Mouse (Mus musculus): ENCODE results near the gene Dync1h1. TPM values are rescaled to one million over a fixed set of nuclear protein-coding genes. Genes with fewer than 3 reads are reported as not detected.
A peak's percentile ranks its signal among the peaks of the same experiment; 100 is the strongest.
"Not testable (repeated sequence)": the region's sequence is repeated elsewhere in the genome, so short reads cannot be mapped to it uniquely, and the experiment has no call there.

Gene Dync1h1
- polyA plus RNA-seq, 2 experiments from 2014 or later, result 39.7 to 41.0 TPM

DNA sequence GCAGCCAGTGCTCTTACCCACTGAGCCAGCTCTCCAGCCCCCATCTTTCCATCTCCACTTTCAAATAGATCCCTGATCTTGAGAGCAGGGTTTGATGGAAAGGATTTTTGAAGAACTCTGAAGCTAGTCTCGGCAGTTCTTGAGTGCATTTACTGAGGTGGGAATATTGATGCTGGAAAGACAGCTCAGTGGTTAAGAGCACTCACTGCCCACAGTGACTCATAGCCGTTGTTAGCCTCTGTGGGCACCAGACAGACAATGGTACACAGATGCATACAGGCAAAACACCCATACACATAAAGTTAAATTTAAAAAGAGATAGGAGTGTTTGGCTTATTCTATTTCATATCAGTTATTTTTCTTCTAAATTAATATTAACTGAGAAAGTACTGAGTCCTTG, 5.4 kb downstream of the Dync1h1 start:
- no peak for ATAC-seq

DNA sequence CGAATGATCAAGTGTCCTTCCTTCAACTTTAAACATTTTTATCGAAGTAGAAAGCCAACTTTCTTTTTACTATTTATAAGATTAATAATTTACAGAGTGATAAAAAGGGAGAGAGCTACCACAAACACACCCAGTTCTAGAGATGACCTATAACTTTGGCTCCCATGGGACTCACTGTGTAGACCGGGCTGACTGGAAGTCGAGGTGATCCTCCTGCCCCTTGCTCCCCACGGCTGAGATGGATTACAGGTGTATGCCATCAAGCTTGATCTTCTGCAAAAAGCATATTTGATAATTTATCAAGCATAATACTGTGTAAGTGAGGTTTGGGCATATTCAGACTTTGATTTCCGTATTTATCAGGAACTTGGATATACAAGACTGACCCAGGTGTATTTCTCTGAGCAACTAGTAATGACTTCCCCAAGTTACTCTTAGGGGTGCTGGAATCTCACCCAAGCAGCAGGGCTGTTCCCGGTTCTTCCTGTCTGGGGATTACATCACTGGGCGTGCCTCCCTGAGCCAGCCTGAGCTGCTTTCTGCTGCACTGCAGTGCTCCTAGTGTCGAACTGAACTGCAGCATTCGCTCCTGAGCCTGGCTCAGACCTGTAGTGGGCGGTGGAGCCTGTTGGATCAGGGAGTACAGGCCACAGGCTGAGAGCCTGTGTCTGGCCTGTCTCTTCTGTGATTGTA, 7.4 kb downstream of the Dync1h1 start:
- no peak for ATAC-seq

DNA sequence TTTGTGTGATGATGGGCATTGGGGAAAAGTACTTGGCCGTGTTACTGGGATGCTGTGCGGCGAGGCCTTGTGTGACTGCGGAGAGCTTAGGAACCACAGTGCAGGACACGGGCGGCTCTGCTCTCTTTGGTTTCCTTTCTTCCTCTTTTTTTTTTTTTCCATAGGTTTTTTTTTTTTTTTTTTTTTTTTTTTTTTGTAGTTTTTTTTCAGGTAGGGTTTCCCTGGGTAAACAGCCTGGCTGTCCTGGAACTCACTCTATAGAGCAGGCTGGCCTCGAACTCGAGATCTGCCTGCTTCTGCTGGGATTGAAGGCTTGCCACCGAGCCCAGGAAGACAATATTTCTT, 7.9 kb downstream of the Dync1h1 start:
- no peak for ATAC-seq

DNA sequence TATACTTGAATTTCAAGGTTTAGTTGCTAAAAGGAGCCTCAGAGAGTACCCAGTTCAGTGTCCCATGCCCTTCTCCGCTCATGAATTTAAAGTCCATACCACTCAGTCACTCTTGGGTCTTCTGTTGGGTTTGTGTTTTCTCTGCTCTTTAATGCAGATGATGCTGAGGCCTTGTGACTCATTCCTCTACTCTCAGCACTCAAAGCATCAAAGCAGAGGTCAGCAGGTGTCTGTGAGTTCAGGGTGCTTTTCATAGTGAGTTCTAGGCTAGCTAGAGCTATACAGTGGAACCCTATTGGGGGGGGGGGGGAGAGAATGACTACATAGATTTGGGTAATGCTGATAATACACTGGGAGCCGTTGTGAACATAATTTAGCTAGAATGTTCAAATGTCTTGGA, 9.5 kb downstream of the Dync1h1 start:
- no peak for ATAC-seq

DNA sequence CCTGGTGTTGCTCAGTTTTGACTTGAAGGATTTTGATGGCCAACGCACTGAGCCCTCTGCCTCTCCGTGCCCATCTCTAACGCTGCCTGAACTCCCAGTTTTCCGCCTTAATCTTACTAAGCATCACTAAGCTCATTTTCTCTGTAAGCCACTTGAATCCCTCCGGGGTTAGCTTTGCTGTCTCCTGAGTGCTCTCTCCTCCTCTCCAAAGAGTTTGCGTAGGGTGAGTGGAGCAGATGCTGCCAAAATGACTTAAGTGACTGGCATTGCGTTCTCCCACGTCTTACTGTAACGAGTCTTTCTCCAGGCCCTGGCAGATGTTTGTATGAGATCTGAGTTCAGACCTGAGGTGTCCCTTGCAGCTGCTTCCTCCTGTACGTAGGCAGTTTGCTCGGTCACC, 28.8 kb downstream of the Dync1h1 start:
- no peak for ATAC-seq

DNA sequence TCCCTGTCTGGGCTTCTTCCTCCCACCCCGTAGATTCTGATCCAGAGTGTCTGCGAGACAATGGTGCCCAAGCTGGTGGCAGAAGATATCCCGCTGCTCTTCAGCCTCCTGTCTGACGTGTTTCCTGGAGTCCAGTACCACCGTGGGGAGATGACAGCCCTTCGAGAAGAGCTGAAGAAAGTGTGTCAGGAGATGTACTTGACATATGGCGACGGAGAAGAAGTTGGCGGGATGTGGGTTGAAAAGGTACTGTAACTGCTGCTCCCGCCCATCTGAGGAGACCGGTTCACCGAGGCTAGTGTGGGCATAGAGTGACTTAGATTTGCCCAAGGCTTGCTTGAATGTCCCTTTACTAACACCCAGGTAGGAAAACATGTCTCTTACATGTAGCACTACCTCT, 35.0 kb downstream of the Dync1h1 start:
- ATAC-seq, result no peak

DNA sequence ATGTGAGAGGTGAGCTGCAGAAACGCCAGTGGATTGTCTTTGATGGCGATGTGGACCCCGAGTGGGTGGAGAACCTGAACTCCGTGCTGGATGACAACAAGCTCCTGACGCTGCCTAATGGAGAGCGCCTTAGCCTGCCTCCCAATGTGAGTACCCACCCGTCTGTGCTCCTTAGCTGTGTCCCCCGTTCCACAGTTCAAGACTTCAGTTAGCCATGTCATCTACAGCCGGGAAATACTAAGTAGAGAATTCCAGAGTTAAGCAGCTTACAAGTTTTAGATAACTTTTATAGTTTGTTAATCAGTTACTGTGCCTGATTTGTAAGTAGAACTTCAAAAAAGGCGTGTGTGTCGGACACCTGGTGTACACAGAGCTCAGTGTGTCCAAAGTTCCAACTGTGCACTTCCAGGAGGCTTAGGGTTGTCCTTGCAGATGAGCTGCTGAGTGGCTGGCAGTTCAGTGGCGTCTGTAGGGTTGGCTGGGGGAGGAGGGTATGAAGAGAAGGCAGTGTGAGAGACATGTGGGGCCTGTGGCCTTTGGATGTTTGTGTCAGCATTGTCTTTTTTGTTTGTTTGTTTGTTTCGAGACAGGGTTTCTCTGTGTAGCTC, 36.4 kb downstream of the Dync1h1 start:
- no peak for ATAC-seq

DNA sequence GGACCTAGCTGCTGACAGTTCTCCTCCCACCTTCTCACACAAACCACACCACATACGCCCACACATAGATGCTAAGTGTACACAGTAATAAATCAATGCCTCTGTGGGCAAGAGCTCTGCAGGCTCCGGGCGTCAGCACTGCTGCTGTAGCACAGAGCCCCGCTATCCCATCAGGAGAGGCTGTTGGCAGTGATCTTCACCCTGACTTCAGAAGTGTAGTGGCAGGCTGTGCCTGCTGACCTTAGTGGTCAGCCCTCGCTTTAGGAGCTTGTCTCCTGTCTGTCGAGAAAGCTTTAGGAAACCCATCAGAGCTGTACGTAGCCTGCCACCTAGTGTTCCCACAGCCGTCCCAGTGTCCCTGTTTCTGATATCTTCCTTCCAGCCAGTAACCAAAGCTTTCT, 49.0 kb downstream of the Dync1h1 start:
- ATAC-seq, result no peak

DNA sequence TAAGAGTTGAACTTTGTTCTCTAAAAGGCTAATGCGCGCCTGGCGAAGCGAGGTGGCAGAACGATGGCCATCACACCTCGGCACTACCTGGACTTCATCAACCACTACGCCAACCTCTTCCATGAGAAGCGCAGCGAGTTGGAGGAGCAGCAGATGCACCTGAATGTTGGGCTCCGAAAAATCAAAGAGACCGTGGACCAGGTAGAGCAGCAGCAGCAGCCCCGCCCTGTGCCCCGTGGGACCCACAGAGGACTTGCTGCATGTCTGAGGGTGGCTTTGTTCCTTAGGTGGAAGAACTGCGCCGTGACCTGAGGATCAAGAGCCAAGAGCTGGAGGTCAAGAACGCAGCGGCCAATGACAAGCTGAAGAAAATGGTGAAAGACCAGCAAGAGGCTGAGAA, 50.2 kb downstream of the Dync1h1 start:
- ATAC-seq, result no peak

DNA sequence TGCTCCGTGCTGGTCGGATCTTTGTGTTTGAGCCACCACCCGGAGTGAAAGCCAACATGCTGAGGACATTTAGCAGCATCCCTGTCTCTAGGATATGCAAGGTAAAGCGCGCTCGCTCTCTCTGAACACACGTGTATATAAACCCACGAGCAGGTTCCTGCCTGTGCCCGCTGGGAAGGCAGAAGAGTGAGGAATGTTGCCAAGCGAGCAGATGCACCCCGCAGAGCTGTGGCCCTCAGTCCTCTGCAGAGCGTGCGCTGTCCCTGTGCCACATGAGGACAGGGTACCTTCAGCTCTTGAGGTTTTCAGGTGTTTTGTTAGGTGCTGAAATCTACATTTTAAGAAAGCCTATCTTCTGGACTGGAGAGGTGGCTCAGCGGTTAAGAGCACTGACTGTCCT, 60.5 kb downstream of the Dync1h1 start:
- ATAC-seq, result no peak

DNA sequence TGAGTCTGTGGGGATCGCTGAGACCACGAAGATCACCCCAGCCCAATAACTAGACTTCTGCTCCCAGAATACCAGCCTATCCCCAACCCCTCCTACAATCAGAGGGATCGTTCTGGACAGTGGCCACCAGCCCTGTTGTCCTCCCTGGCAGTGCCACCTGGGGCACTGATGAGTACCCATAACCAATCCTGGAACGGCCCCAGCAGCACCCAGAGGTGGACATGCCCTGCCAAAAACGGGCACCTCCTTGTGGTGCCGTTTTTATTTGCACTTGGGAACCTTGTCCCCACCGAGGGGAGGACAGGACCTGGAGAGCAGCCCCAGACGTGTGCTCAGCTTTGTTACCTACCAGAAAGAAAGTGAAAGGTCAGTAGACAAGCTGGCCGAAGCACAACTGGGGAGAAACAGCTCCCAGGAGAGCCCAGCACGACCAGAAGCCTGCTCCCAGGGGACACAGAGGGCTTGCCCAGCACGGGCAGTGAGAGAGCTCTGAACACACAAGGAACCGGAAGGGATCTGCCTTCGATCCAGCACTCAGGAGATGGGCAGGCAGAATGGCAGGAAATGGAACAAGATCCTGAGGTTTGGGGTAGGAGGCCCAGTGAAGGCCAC, 66.3 kb downstream of the Dync1h1 start:
- ATAC-seq, result no peak

DNA sequence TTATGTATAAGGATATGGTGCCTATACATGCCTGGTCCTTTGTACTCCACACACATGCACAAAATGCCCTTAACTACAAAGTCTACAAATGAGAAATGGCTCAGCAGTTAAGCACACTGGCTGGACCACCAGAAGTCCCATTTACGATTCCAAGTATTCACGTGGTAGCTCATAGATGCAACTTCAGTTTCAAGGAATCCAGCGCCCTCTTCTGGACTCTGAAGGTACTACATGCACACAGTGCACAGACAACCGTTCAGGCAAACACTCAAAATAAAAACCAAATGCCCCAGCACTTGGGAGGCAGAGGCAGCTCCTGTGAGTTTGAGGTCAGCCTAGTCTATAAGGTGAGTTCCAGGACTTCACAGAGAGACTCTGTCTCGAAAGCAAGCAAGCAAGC, 73.0 kb downstream of the Dync1h1 start:
- ATAC-seq, result no peak

DNA sequence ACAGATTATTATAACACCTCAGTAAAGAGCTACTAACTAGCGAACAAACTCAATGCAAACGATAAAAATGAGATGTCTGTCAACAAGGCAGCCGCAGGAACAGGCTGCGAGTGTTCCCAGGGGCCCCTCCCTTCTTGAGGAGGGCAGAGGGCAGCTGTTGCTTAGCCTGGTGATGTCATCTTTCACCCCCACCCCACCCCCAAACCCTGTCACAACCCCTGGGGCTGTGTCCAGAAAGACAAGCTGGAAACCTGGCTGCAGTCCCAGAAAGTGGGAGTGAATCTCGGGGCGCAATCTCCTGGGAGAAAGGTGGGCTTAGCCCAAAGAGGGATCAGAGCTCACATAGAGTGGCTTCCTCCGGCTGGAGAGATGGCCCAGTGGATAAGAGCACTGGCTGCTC, 79.9 kb downstream of the Dync1h1 start:
- no peak for ATAC-seq

DNA sequence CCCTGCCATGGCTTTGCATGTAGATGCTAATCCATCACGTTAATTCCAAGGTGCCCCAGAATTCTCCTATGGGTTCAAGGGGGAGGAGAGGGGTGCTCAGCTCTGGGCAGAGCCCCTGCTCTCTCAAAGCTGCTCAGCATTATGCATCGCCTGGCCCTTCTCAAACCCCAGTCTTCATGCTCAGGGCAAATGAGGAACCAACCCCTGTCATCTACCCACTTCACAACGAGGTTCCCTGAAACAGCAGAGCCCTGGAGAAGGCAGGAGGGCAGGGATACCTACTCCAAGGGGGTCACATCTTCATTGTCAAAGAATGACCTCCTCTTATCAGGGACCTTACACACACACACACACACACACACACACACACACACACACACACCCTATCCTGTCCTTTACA, 80.6 kb downstream of the Dync1h1 start:
- ATAC-seq, result no peak

DNA sequence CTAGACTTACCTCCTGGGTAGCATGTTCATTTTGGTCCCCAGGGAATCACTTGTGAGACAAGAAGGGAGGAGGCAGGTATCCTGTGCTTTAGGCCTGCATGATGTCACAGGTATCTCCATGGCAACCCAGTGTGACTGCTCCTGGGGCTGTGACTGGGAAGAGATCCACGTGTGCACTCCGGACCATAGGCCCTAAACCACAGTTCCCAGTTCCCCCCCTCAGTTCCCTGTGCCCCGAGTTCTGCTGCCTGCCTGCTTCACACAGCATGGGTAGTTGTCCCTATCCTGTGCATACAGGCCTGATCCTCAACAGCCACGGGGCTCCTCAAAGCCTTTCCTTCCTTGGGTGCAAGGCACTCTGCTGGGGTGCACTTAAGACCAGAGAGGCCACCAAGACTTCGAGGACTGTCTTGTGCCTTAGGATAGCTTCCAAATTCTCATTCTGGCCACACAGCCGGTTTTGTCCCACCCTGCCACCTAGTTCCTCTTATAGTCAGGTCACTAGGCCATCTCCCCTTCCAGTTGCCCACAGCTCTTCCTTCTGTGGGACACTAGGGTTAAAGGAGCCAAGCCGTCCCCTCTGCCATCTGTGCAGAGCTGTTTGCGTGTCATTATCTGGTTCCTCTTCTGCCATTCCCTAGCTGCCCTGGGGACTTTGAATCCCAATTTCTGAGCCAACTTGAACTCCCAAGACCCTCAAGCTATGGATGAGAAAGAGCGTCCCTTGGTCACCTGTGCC, 81.5 kb downstream of the Dync1h1 start, which contains the start of gene 1700001K19Rik:
1700001K19Rik (minus strand) TSS at position 59 of the 739 bp plus-strand sequence.
- ATAC-seq, result no peak

DNA sequence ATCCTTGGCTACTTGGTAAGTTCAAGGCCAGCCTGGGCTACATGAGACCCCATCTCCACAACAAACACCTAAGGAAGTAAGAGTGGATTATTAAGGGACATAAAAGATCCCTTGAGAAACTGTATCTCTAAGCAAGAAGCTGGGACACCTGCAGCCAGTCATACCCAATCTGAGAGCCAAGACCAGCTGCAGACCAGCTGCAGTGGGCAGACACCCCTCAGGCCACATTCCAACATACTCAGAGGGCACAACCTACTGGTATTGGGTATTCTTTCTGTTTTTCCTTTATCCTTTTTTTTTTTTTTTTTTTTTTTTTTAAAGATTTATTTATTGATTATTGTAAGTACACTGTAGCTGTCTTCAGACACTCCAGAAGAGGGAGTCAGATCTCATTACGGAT, 82.3 kb downstream of the Dync1h1 start:
- no peak for ATAC-seq

DNA sequence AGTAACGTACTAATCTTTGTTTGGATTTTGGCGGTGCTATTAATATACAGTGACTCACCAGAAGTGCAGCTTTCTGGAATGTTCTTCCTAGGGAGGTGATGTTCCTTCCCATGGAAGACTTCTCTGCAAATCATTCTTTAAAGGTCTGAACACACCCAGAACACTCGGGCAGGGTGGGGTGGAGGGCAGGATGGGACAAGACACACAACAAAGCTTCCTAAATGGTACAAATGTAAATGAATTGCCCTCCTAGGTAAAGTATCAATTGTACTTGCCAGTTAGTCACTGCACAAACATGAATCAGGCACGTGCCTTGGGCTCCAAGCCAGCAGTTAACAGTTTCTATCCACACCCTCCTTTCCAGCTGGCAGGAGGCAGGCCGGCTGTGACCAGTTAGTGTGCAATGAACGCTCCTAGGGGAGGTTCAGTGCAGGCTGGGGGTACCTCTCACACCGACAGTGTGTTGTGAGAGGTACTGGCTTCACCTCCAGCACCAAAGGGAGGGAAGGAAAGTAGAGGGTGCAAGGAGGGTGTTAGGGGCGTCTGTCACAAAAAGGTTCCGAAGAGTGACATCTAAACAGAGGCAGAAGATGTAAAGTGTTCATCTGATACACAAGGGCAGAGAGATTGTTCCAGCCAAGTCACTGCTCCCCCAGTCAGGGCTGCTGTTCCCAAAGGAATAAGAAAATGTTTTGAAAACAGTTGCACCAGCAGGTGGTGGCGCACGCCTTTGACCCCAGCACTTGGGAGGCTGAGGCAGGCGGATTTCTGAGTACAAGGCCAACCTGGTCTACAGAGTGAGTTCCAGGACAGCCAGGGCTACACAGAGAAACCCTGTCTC, 86.9 kb downstream of the Dync1h1 start:
- no peak for ATAC-seq

DNA sequence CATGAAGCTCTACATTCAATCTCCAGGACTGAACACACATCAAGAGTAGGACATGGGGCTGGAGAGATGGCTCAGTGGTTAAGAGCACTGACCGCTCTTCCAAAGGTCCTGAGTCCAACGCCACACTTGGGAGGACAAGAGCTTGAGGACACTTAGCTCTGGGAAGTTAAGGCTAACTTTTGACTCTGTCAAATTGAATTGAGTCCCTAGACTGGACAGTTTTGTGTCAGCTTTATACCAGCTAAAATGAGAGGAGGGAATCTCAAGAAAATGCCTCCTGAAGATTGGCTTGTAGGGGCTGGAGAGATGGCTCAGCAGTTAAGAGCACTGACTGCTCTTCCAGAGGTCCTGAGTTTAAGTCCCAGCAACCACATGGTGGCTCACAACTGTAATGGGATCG, 87.7 kb downstream of the Dync1h1 start:
- not testable (repeated sequence) for ATAC-seq

DNA sequence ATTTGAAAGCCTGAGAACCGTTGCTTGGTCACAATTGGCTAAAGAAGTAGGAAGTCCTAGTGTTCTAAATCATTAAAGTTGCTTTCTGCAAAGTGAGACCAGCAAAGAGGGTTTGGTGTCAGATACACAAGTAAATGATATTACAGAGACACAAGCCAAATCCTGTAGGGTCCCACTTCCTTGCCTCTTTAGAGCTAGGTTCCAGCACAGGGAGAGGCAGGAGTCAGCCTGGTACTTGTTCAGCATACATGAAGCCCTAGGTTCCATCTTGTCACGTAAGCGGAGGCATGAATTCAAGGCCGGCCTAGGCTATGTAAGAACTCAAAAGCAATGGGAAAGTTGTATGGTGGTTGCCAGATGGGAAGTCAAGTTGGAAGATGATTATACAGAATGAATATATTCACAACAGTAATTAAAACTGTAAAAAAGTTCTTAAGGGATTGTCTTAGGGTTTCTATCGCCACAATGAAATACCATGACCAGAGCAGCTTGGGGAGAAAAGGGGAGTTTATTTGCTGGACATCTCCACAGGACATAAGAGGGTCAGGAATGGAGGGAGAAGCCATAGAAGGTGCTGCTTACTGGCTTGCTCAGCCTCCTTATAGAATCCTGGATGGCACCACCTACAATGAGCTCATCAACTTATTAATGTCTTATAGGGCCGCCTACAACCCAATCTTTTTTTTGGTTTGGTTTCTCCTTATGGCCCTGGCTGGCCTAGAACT, 88.8 kb downstream of the Dync1h1 start:
- no peak for ATAC-seq

DNA sequence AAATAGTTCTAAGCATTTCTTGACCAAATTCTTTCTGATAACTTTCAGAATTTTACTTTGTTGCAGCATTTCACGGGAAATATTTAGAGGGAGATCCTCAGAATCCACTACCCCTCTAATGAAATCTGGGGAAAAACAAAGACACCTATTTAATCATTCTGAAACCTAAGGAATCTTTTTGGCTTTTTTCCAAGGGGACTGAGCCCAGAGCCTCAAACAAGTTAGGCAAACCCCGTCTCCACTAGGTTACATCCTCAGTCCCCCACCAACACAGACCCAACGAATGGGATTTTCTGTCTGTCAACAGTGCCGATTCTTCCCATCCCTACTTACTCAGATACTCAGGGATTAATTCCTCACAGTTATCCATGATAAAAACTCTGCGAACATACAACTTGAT, 92.1 kb downstream of the Dync1h1 start:
- not testable (repeated sequence) for ATAC-seq

DNA sequence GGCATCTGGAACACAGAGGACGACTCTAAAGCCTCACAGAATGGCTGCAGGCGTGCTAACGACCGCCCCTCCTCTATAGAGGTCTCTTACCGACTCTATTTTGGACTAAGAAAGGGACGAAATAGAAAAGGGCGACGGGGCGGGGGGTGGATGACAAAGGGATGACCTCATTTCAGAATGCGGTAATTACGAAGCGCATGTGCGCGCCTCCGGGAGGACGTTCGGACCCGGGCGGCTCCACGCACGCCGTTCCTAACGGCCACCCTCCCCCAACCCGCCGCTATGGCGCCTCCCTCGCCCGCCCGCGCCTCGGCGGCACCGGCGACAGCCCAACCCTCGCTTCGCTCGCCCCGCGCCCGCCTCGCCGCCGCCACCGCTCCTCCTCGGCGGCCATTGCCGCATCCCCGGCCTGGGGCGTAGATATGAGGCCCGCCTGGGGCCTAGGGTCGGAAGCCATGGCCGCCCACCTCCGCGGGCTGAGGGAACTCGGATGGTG, 94.5 kb downstream of the Dync1h1 start:
- ATAC-seq, result peak; percentile 34

Data from CD4-positive, CD25-positive, alpha-beta regulatory T cell, adult 4 months (primary cell).